Mouse (Mus musculus) erythroblast, embryonic 14.5 days (primary cell): ENCODE results near the gene Rgs17.

ENCODE experiments used
- GATA1 ChIP-seq: IDR thresholded peaks from 2 replicates; pipeline ENCODE4 v1.6.1; 2012; ENCODE audit warnings: low read length, inconsistent platforms, mixed read lengths
- TAL1 ChIP-seq: IDR thresholded peaks from 3 replicates; pipeline ENCODE4 v1.6.1; 2012; ENCODE audit warnings: low read length, inconsistent platforms, mixed read lengths

DNA sequence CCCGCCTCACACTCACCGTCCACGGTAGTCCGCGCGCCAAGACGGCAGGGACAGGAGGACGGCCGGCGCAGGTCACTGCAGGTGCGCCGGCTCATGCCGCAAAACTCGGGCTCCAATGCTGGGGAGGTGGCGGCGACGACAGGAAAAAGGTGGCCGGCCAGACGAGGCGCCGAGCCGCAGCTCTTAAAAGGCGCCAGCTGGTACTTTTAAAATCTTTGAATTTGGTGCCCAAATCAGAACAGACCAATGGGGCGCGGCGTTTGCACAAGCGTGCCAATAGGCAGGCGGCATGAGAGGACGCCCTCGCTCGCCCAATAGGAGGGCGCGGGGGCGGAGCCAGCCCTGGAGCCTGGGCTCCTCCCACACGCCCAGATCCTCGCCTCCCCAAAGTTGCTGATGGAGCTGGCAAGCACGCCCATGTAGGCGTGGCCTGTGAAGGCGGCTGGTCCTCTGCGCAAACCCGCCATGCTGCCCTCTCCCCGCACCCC is 116.9 kb downstream of the Rgs17 start, which contains the start of gene Fbxo5:
- TF ChIP-seq TAL1 (no peak), GATA1 (no peak)
